Mouse (Mus musculus) thymus, postnatal 36 days (tissue): ENCODE results near the gene Ccdc88c.
A peak's percentile ranks its signal among the peaks of the same experiment; 100 is the strongest.

Experiments used
- DNase-seq, 2 experiments: peaks; one replicate each; pipeline ENCODE4 v3.0.0; 2022; ENCODE audit warnings: mixed read lengths in 2 of 2

The Ccdc88c gene

GRCm38 (mm10) chr12:100965298-100965697, 63.6 kb downstream of the Ccdc88c start:
- DNase-seq = no peak

GRCm38 (mm10) chr12:100958621-100959592, 69.9 kb downstream of the Ccdc88c start:
- no peak for DNase-seq

- DNase-seq = peak; percentile 86 to 87
These were observed 70.8 kb downstream of the Ccdc88c start for GRCm38 (mm10) chr12:100958006-100958405.

GRCm38 (mm10) chr12:100957257-100957656, 71.6 kb downstream of the Ccdc88c start:
- no peak for DNase-seq

GRCm38 (mm10) chr12:100956825-100957224, 72.0 kb downstream of the Ccdc88c start:
- no peak for DNase-seq

- no peak for DNase-seq
These were observed 72.8 kb downstream of the Ccdc88c start for GRCm38 (mm10) chr12:100956028-100956427.

GRCm38 (mm10) chr12:100953926-100954325, 74.9 kb downstream of the Ccdc88c start:
- DNase-seq = no peak

- DNase-seq = peak; percentile 74 to 75
These were observed 76.5 kb downstream of the Ccdc88c start for GRCm38 (mm10) chr12:100952193-100952931.

GRCm38 (mm10) chr12:100949146-100949545, 79.7 kb downstream of the Ccdc88c start:
- no peak for DNase-seq

- DNase-seq = no peak
These were observed 80.8 kb downstream of the Ccdc88c start for GRCm38 (mm10) chr12:100948021-100948420.

- DNase-seq = no peak
These were observed 82.9 kb downstream of the Ccdc88c start for GRCm38 (mm10) chr12:100945948-100946347.

- DNase-seq = no peak
These were observed 83.4 kb downstream of the Ccdc88c start for GRCm38 (mm10) chr12:100945501-100945900.

GRCm38 (mm10) chr12:100944921-100945336, 83.9 kb downstream of the Ccdc88c start:
- DNase-seq = no peak

GRCm38 (mm10) chr12:100943146-100943545, 85.7 kb downstream of the Ccdc88c start:
- DNase-seq = no peak

GRCm38 (mm10) chr12:100941361-100941760, 87.5 kb downstream of the Ccdc88c start:
- no peak for DNase-seq

GRCm38 (mm10) chr12:100937441-100938360, 91.2 kb downstream of the Ccdc88c start:
- DNase-seq = peak in 1 of 2 experiments; percentile 44

- DNase-seq = no peak
These were observed 92.1 kb downstream of the Ccdc88c start for GRCm38 (mm10) chr12:100936737-100937136.

- peak; percentile 71 to 78 for DNase-seq
These were observed 92.7 kb downstream of the Ccdc88c start for GRCm38 (mm10) chr12:100936116-100936515.

- DNase-seq = no peak
These were observed 94.1 kb downstream of the Ccdc88c start for GRCm38 (mm10) chr12:100934796-100935195.

GRCm38 (mm10) chr12:100931653-100932052, 97.2 kb downstream of the Ccdc88c start:
- DNase-seq = no peak

- DNase-seq = no peak
These were observed 100.6 kb downstream of the Ccdc88c start for GRCm38 (mm10) chr12:100928286-100928685.
